Mouse (Mus musculus) ES-Bruce4 (cell line): ENCODE data around the gene Prkar1b. TPM values are rescaled to one million over a fixed set of nuclear protein-coding genes. Genes with fewer than 3 reads are reported as not detected.

ENCODE experiments used
- H3K27ac ChIP-seq: 2 replicates; pipeline ENCODE4 v1.5.1; 2012; ENCODE audit warnings: low read length, inconsistent platforms; ENCODE audit not compliant: insufficient read depth
- H3K27me3 ChIP-seq: 2 replicates; pipeline ENCODE4 v1.6.1; 2012; ENCODE audit warnings: mild to moderate bottlenecking, low read length, inconsistent platforms; ENCODE audit not compliant: control insufficient read depth, poor library complexity, insufficient read depth, severe bottlenecking
- H3K36me3 ChIP-seq: 2 replicates; pipeline ENCODE4 v1.6.1; 2012; ENCODE audit warnings: inconsistent platforms, mild to moderate bottlenecking, low read length, moderate library complexity; ENCODE audit not compliant: control insufficient read depth, poor library complexity, insufficient read depth, severe bottlenecking
- H3K4me1 ChIP-seq: one replicate; pipeline ENCODE4 v1.8.1; 2011; ENCODE audit warnings: low read length; ENCODE audit not compliant: control insufficient read depth, insufficient read depth
- H3K4me3 ChIP-seq: 2 replicates; pipeline ENCODE4 v1.5.1; 2011; ENCODE audit warnings: low read depth, mild to moderate bottlenecking, low read length
- H3K9ac ChIP-seq: 2 replicates; pipeline ENCODE4 v1.6.1; 2012; ENCODE audit warnings: low read depth, mild to moderate bottlenecking, inconsistent platforms; ENCODE audit not compliant: poor library complexity, severe bottlenecking
- H3K9me3 ChIP-seq: replicated peaks from 2 replicates; pipeline ENCODE4 v1.6.1; 2012; ENCODE audit warnings: mild to moderate bottlenecking, low read length, inconsistent platforms; ENCODE audit not compliant: control insufficient read depth, poor library complexity, insufficient read depth, severe bottlenecking
- CTCF ChIP-seq: IDR thresholded peaks from one replicate; pipeline ENCODE4 v1.8.1; 2011; ENCODE audit warnings: low read depth, low read length
- EP300 ChIP-seq: IDR thresholded peaks from 2 replicates; pipeline ENCODE4 v1.6.1; 2011; ENCODE audit warnings: low read depth, low read length; ENCODE audit not compliant: insufficient read depth
- POLR2A ChIP-seq: IDR thresholded peaks from one replicate; pipeline ENCODE4 v1.8.1; 2011; ENCODE audit warnings: low read length; ENCODE audit not compliant: insufficient read depth
- polyA plus RNA-seq: library from polyadenylated mRNA; stranded (reverse); fragments of >200 nt; gene quantifications from 2 replicates; pipeline ENCODE4 v1.2.4, GENCODE M21; 2011; ENCODE audit warnings: low read depth; ENCODE audit not compliant: missing spikeins, insufficient read depth, insufficient read length

Gene Prkar1b
- polyA plus RNA-seq, 1 experiment: 8.2 TPM

- no peaks in the 10 kb centered on the region for H3K36me3 ChIP-seq
- H3K4me1 ChIP-seq: no peaks in the 10 kb centered on the region
- H3K27ac ChIP-seq: no peak overlapping the region
- no peak overlapping the region for H3K9ac ChIP-seq
- TF ChIP-seq CTCF: no peak
- TF ChIP-seq POLR2A: no peak
- no peak for TF ChIP-seq EP300
- no peaks in the 10 kb centered on the region for H3K9me3 ChIP-seq
- no peaks in the 10 kb centered on the region for H3K27me3 ChIP-seq
- H3K4me3 ChIP-seq: no peak overlapping the region
Measured at GRCm38 (mm10) chr5:139118139-139118960, 31.5 kb downstream of the Prkar1b start.

GRCm38 (mm10) chr5:139115507-139115906, 34.3 kb downstream of the Prkar1b start:
- Histone ChIP-seq H3K27ac (no peak overlapping the region), H3K9me3 (no peaks in the 10 kb centered on the region), H3K4me1 (no peaks in the 10 kb centered on the region), H3K27me3 (no peaks in the 10 kb centered on the region), H3K4me3 (no peak overlapping the region), H3K9ac (no peak overlapping the region), H3K36me3 (no peaks in the 10 kb centered on the region)
- TF ChIP-seq EP300 (no peak), CTCF (no peak), POLR2A (no peak)

GRCm38 (mm10) chr5:139114876-139115275, 34.9 kb downstream of the Prkar1b start:
- Histone ChIP-seq H3K4me1 (peaks cover 2% of the 10 kb centered on the region), H3K27ac (no peak overlapping the region), H3K4me3 (no peak overlapping the region), H3K27me3 (no peaks in the 10 kb centered on the region), H3K36me3 (no peaks in the 10 kb centered on the region), H3K9ac (no peak overlapping the region), H3K9me3 (no peaks in the 10 kb centered on the region)
- TF ChIP-seq POLR2A (no peak), CTCF (no peak), EP300 (no peak)

GRCm38 (mm10) chr5:139112418-139112817, 37.4 kb downstream of the Prkar1b start:
- Histone ChIP-seq H3K4me1 (peaks cover 2% of the 10 kb centered on the region), H3K4me3 (no peak overlapping the region), H3K36me3 (no peaks in the 10 kb centered on the region), H3K27ac (no peak overlapping the region), H3K9me3 (no peaks in the 10 kb centered on the region), H3K27me3 (no peaks in the 10 kb centered on the region), H3K9ac (no peak overlapping the region)
- TF ChIP-seq CTCF (no peak), EP300 (no peak), POLR2A (no peak)

GRCm38 (mm10) chr5:139111991-139112390, 37.8 kb downstream of the Prkar1b start:
- no peaks in the 10 kb centered on the region for H3K9me3 ChIP-seq
- H3K27me3 ChIP-seq: no peaks in the 10 kb centered on the region
- H3K36me3 ChIP-seq: no peaks in the 10 kb centered on the region
- no peak overlapping the region for H3K27ac ChIP-seq
- H3K4me1 ChIP-seq: peaks cover 2% of the 10 kb centered on the region
- TF ChIP-seq CTCF (no peak), POLR2A (no peak), EP300 (no peak)
- no peak overlapping the region for H3K4me3 ChIP-seq
- no peak overlapping the region for H3K9ac ChIP-seq

GRCm38 (mm10) chr5:139110140-139110855, 39.5 kb downstream of the Prkar1b start:
- H3K4me1 ChIP-seq: peaks cover 2% of the 10 kb centered on the region
- no peak overlapping the region for H3K27ac ChIP-seq
- H3K27me3 ChIP-seq: no peaks in the 10 kb centered on the region
- H3K4me3 ChIP-seq: no peak overlapping the region
- TF ChIP-seq CTCF (peak; percentile 10), EP300 (no peak), POLR2A (no peak)
- no peaks in the 10 kb centered on the region for H3K36me3 ChIP-seq
- H3K9ac ChIP-seq: no peak overlapping the region
- no peaks in the 10 kb centered on the region for H3K9me3 ChIP-seq
